Mouse (Mus musculus) heart, adult 2 months (tissue): ENCODE results near the gene Entpd7. TPM values are rescaled to one million over a fixed set of nuclear protein-coding genes. Genes with fewer than 3 reads are reported as not detected.

Experiments
- DNase-seq, 2 experiments: peaks; one replicate each; pipeline ENCODE4 v3.0.0; 2021
- H3K27ac ChIP-seq: fragments of 200-600 bp; 2 replicates; pipeline ENCODE4 v1.8.1; 2022
- H3K27me3 ChIP-seq: fragments of 200-500 bp; 2 replicates; pipeline ENCODE4 v1.6.1; 2012; ENCODE audit warnings: mild to moderate bottlenecking, low read length, inconsistent platforms, mixed read lengths; ENCODE audit not compliant: control insufficient read depth, insufficient read depth
- H3K36me3 ChIP-seq: fragments of 200-500 bp; 2 replicates; pipeline ENCODE4 v1.6.1; 2012; ENCODE audit warnings: low read length, inconsistent platforms; ENCODE audit not compliant: control insufficient read depth, insufficient read depth
- H3K4me1 ChIP-seq: fragments of 200-500 bp; 2 replicates; pipeline ENCODE4 v1.6.1; 2011; ENCODE audit warnings: low read length; ENCODE audit not compliant: control insufficient read depth, insufficient read depth
- H3K4me3 ChIP-seq: fragments of 200-600 bp; 2 replicates; pipeline ENCODE4 v1.8.1; 2022
- H3K79me2 ChIP-seq: fragments of 200-500 bp; replicated peaks from 2 replicates; pipeline ENCODE4 v1.6.1; 2012; ENCODE audit warnings: mild to moderate bottlenecking, inconsistent platforms, low read length, moderate library complexity, mixed read lengths; ENCODE audit not compliant: control insufficient read depth, insufficient read depth
- H3K9ac ChIP-seq: fragments of 200-500 bp; 2 replicates; pipeline ENCODE4 v1.6.1; 2012; ENCODE audit warnings: low read depth, mild to moderate bottlenecking, control low read depth, inconsistent platforms, low read length, mixed read lengths
- CTCF ChIP-seq: fragments of 200-600 bp; IDR thresholded peaks from 2 replicates; pipeline ENCODE4 v1.8.1; 2022; ENCODE audit warnings: antibody characterized with exemption, mild to moderate bottlenecking, moderate library complexity
- EP300 ChIP-seq: fragments of 200-500 bp; IDR thresholded peaks from 2 replicates; pipeline ENCODE4 v1.6.1; 2011; ENCODE audit warnings: low read depth, low read length, control low read depth; ENCODE audit not compliant: insufficient read depth
- POLR2A ChIP-seq: fragments of 200-500 bp; IDR thresholded peaks from 2 replicates; pipeline ENCODE4 v1.6.1; 2011; ENCODE audit warnings: mild to moderate bottlenecking, low read depth, low read length, control low read depth; ENCODE audit not compliant: insufficient read depth
- WGBS: fragments of 180-500 bp; shearing (Covaris S2); methylation state at CpG from one replicate; pipeline ENCODE4 v1.1.7; 2018; 5-methylcytosine and 5-hydroxymethylcytosine counted together
- intact Hi-C: fragments of 180-260 bp; cut with DNase I; formaldehyde crosslinking; loops from one replicate; pipeline ENCODE4 v1.15.1; 2025
- polyA plus RNA-seq: library from polyadenylated mRNA; depleted of rRNA; stranded (reverse); fragments of >200 nt; gene quantifications from 2 replicates; pipeline ENCODE4 v1.2.3, GENCODE M21; 2012
- total RNA-seq, 2 experiments: library from RNA; stranded (reverse); gene quantifications; 2 replicates each; pipeline ENCODE4 v1.2.3; 2021

Gene Entpd7
- total and polyA plus RNA-seq, 3 experiments: 1.8 to 2.9 (median 2.6) TPM

DNA sequence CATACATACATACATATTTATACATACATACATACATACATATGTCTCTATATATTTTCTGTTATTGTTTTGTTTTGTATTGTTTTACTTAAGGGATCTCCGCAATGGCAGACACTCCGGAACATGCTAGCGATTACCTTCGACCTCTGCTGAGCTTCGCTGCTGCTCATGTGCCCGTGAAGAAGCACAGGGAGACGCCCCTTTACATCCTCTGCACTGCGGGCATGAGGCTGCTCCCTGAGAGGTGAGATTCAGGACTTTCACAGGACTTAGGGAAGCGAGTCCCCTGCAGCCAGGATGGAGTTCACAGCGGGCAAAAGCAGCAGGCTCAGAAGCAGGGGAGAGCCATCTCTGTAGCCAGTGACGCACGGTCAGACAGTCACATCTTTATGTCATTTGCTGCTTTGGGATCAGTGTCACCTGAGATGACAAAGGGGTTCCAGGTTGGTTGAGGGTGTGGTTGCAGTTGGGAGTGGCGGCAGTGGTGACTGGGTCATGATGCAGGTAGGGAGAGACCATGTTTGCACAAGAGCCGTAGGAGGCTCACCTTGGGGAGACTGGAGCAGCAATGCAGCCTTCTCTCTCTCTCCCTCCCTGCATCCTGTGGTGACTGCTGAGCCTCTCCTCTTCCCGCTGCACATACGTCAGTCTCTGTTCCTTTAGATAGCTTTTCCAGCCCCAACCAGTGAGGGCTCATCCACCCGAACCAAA is 15.5 kb downstream of the Entpd7 start:
- 93% methylated on average over 17 of the region's 17 CpGs for WGBS
- no peaks in the 10 kb centered on the region for H3K36me3 ChIP-seq

DNA sequence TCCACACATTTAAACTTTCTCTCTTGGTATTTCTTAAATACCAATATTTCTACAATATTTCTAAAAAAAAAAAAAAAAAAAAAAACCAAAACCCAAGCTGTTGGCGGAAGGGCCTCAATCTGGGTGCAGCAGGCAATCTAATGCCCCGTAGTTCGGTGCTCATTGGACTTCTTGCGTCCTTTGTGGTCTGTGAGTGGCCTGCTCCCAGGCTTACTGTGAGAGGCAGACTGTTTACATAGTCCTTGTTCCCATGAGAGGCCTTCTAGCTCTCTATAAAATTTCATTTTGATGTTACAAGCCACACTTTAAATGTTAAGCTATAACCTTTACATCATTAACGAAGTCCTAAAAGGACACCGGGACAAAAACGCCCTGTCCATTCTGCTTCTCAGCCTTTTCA is 18.7 kb downstream of the Entpd7 start:
- Histone ChIP-seq H3K9ac (no peak overlapping the region), H3K4me1 (no peaks in the 10 kb centered on the region), H3K27ac (no peak overlapping the region), H3K27me3 (no peaks in the 10 kb centered on the region), H3K79me2 (no peaks in the 10 kb centered on the region), H3K36me3 (no peaks in the 10 kb centered on the region), H3K4me3 (no peak overlapping the region)
- intact Hi-C loops: no loop called here
- WGBS: 97% methylated on average over 7 of the region's 7 CpGs
- no peak for TF ChIP-seq CTCF
- TF ChIP-seq EP300: no peak
- no peak for TF ChIP-seq POLR2A
- DNase-seq: no peak

More for the DNA sequence above, 15.5 kb downstream of the Entpd7 start:
- TF ChIP-seq CTCF (no peak), EP300 (no peak), POLR2A (no peak)
- Histone ChIP-seq H3K4me1 (no peaks in the 10 kb centered on the region), H3K27me3 (no peaks in the 10 kb centered on the region), H3K9ac (no peak overlapping the region), H3K4me3 (no peak overlapping the region), H3K27ac (no peak overlapping the region), H3K79me2 (no peaks in the 10 kb centered on the region)
- intact Hi-C loops: no loop called here
- no peak for DNase-seq

- intact Hi-C loops: no loop called here
- Histone ChIP-seq H3K27me3 (no peaks in the 10 kb centered on the region), H3K27ac (no peak overlapping the region), H3K79me2 (no peaks in the 10 kb centered on the region), H3K9ac (no peak overlapping the region), H3K4me1 (no peaks in the 10 kb centered on the region), H3K36me3 (no peaks in the 10 kb centered on the region), H3K4me3 (no peak overlapping the region)
- no peak for DNase-seq
- TF ChIP-seq POLR2A (no peak), EP300 (no peak), CTCF (no peak)
- WGBS: 87% methylated on average over 8 of the region's 8 CpGs
Measured at GRCm38 (mm10) chr19:43709317-43709716, 19.8 kb downstream of the Entpd7 start.

GRCm38 (mm10) chr19:43711159-43711916 is 21.9 kb downstream of the Entpd7 start:
- H3K4me3 ChIP-seq: no peak overlapping the region
- no peaks in the 10 kb centered on the region for H3K27me3 ChIP-seq
- WGBS: 64% methylated on average over 22 of the region's 22 CpGs
- no peaks in the 10 kb centered on the region for H3K36me3 ChIP-seq
- H3K27ac ChIP-seq: no peak overlapping the region
- no peak for TF ChIP-seq CTCF
- TF ChIP-seq POLR2A: no peak
- no peak for TF ChIP-seq EP300
- intact Hi-C loops: no loop called here
- no peaks in the 10 kb centered on the region for H3K79me2 ChIP-seq
- H3K9ac ChIP-seq: no peak overlapping the region
- no peaks in the 10 kb centered on the region for H3K4me1 ChIP-seq
- DNase-seq: no peak

DNA sequence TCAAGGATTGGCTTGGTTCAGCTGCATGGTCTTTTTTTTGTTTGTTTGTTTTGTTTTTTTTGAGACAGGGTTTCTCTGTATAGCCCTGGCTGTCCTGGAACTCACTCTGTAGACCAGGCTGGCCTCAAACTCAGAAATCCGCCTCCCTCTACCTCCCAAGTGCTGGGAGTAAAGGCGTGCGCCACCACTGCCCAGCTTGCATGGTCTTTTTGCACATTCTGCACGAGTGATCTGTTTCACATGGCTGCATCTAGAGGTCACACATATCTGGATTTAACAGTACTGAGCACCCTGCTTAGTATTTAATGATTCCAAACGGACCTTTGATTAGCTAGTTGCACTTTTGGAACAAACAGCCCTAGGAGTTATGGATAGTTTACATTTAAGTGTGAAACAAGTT is 22.5 kb downstream of the Entpd7 start:
- H3K4me3 ChIP-seq: no peak overlapping the region
- H3K4me1 ChIP-seq: no peaks in the 10 kb centered on the region
- H3K27me3 ChIP-seq: no peaks in the 10 kb centered on the region
- H3K36me3 ChIP-seq: no peaks in the 10 kb centered on the region
- no peak overlapping the region for H3K9ac ChIP-seq
- H3K27ac ChIP-seq: no peak overlapping the region
- 86% methylated on average over 5 of the region's 5 CpGs for WGBS
- DNase-seq: no peak
- intact Hi-C loops: no loop called here
- no peak for TF ChIP-seq POLR2A
- no peaks in the 10 kb centered on the region for H3K79me2 ChIP-seq

- 91% methylated on average over 11 of the region's 11 CpGs for WGBS
- Histone ChIP-seq H3K4me3 (no peak overlapping the region), H3K4me1 (no peaks in the 10 kb centered on the region), H3K9ac (no peak overlapping the region), H3K36me3 (no peaks in the 10 kb centered on the region), H3K27ac (no peak overlapping the region), H3K27me3 (no peaks in the 10 kb centered on the region), H3K79me2 (no peaks in the 10 kb centered on the region)
- no peak for TF ChIP-seq POLR2A
- no peak for DNase-seq
- intact Hi-C loops: no loop called here
Measured at GRCm38 (mm10) chr19:43720061-43720460, 30.6 kb downstream of the Entpd7 start.
